Mouse (Mus musculus) left cerebral cortex, adult 6 months (tissue): Measurements from ENCODE around the gene Mgat2. TPM values are rescaled to one million over a fixed set of nuclear protein-coding genes. Genes with fewer than 3 reads are reported as not detected.

ENCODE experiments used
- long read RNA-seq, 2 experiments: library from polyadenylated mRNA; unstranded; transcript quantifications; one replicate each; pipeline ENCODE4 v2.0.0; 2019 to 2020
- polyA plus RNA-seq: library from polyadenylated mRNA; unstranded; fragments of <200 nt; fragmentation: Nextera tagmentation; gene quantifications from 2 replicates; pipeline ENCODE4 v1.2.3, GENCODE M21; 2021

Mgat2 gene
- polyA plus RNA-seq: 29.5 and 31.1 TPM in 2 replicates
- long read RNA-seq, experiment 1, transcript Mgat2-201 (1 exons, 2,614 nt): major isoform, 439 of 440 reads
- long read RNA-seq, experiment 1, partial matches to known transcripts: 0 of 440 reads
- long read RNA-seq, experiment 1, other reads (novel, unspliced or antisense): 1 of 440 reads
- long read RNA-seq, experiment 2, transcript Mgat2-201 (1 exons, 2,614 nt): major isoform, 73 of 73 reads
- long read RNA-seq, experiment 2, partial matches to known transcripts: 0 of 73 reads
- long read RNA-seq, experiment 2, other reads (novel, unspliced or antisense): 0 of 73 reads

GRCm38 (mm10) chr12:69183583-69184308, at the start of gene Mgat2, which contains the start of gene Rpl36al:
Mgat2 (plus strand) TSS chr12:69184157.
Rpl36al (minus strand) TSS chr12:69184083.

DNA sequence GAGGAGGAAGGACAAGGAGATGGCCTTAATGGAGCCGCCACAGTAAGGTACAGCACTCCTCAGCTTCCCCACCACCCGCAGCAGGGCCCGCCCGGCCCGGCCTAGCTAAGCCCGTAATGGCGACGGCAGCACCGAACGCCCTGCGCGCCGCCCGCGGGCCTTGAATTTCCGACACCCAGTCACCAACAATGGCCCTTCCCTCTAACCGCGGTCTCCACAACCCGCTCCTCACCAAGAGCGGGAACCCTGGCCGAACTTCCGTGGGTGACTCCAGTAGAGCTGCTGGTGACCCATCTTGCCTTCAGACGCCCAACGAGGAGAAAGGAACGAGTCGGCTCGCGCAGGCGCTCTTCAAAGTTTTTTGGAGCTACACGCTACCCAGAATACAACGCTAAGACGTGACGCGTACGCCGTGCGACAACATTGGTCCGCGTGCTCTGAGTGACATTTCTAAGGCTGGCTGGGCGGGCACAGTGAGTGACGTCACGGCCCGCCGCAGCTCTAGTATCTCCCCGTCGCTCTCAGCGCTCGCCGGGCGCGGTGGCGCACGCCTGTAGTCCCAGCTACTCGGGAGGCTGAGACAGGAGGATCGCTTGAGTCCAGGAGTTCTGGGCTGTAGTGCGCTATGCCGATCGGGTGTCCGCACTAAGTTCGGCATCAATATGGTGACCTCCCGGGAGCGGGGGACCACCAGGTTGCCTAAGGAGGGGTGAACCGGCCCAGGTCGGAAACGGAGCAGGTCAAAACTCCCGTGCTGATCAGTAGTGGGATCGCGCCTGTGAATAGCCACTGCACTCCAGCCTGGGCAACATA, 25.0 kb upstream of the Mgat2 start, which contains the start of gene Rps29:
Rps29 (minus strand) TSS at position 422 of the 813 bp plus-strand sequence.

GRCm38 (mm10) chr12:69168461-69169106, 15.4 kb upstream of the Mgat2 start, which contains the start of gene Lrr1:
Lrr1 (plus strand) TSS chr12:69168814.

GRCm38 (mm10) chr12:69196444-69197377, 12.8 kb downstream of the Mgat2 start, which contains the start of gene Gm49383:
Gm49383 (minus strand) TSS chr12:69197104.

DNA sequence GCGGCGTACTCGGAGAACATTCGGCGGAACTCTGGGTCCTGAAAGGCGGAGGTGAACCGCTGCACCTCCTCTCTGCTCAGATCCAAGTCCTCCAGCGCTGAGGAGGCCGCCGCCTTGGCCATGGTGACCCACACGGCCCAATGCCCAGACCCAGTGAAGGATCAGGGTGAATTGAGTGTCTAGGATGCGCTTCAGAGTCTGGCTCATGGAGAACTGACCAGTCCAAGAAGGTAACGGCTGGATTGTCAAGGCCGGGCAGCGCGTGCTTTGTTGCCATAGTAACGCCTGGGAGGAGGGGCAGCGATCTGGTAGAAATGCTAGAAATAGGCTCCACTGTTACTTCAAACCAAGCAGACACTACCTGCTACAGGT, 14.2 kb downstream of the Mgat2 start, which contains the start of gene Dnaaf2:
Dnaaf2 (minus strand) TSS at position 266 of the 372 bp plus-strand sequence.

GRCm38 (mm10) chr12:69204052-69204833, 20.3 kb downstream of the Mgat2 start, which contains the start of gene Gm49384:
Gm49384 (minus strand) TSS chr12:69204267.

DNA sequence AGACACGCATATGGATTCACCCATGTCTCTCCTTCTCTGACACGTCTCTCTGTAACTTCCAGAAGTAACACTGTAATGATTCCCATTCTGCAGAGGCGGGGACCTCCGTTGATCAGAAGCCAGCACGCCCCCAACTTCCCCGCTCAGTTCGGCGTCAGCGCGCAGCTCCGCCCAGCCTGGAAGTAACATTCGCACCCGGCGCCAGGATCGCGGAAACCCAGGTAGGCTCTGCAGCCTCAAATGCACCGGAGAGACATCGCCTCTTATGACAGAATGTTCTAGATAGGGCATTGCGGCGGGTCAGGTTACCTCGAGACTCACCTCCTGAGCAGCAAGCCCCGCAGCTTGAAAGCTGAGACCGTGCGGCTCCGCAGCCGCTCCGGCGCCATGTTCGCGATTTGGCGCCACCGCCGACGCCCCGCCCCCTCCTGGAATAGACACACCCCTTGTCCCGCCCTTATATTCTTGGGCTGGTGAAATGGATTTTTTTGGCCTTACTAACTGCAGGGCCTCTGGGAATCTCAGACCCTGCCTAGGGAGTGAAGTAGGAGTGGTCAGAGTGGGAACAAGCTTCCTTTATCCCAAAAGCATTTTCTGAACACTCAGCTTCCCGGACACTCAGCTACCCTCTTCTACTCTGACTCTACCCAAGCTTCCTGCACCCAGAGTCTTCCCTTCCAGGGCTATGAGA, 44.0 kb downstream of the Mgat2 start, which contains the start of gene Pole2:
Pole2 (minus strand) TSS at position 420 of the 691 bp plus-strand sequence.

Other genes starting within 250 kb of the Mgat2 start
- 6,173 and 6,944 TPM in 2 replicates for gene Rps29, start 25.0 kb upstream of the Mgat2 start, polyA plus RNA-seq
- gene Lrr1, start 15.3 kb upstream of the Mgat2 start, polyA plus RNA-seq: not detected in 2 replicates
- 698 and 733 TPM in 2 replicates for gene Rpl36al, start 74 bp upstream of the Mgat2 start, polyA plus RNA-seq
- 3.1 and 5.5 TPM in 2 replicates for gene Gm49383, start 12.9 kb downstream of the Mgat2 start, polyA plus RNA-seq
- gene Dnaaf2, start 14.3 kb downstream of the Mgat2 start, polyA plus RNA-seq: 3.8 and 5.0 TPM in 2 replicates
- gene Gm49384, start 20.1 kb downstream of the Mgat2 start, polyA plus RNA-seq: 1.1 and 3.3 TPM in 2 replicates
- 0.20 and 0.32 TPM in 2 replicates for gene Pole2, start 44.0 kb downstream of the Mgat2 start, polyA plus RNA-seq
- gene Klhdc1, start 57.0 kb downstream of the Mgat2 start, polyA plus RNA-seq: 24.6 and 28.6 TPM in 2 replicates
- gene Klhdc2, start 112.5 kb downstream of the Mgat2 start, polyA plus RNA-seq: 84.6 and 172 TPM in 2 replicates
- gene Nemf, start 173.0 kb downstream of the Mgat2 start, polyA plus RNA-seq: 23.1 and 26.5 TPM in 2 replicates
- 12.3 and 63.9 TPM in 2 replicates for gene Arf6, start 188.0 kb downstream of the Mgat2 start, polyA plus RNA-seq
- 0.85 and 3.1 TPM in 2 replicates for gene Gm9887, start 188.3 kb downstream of the Mgat2 start, polyA plus RNA-seq